Mouse (Mus musculus) adrenal gland, adult (tissue): ENCODE data around the gene Hexb.
A peak's percentile ranks its signal among the peaks of the same experiment; 100 is the strongest.
"Not testable (repeated sequence)": the region's sequence is repeated elsewhere in the genome, so short reads cannot be mapped to it uniquely, and the experiment has no call there.

ENCODE experiments used
- DNase-seq, 2 experiments: peaks; one replicate each; pipeline ENCODE4 v3.0.0; 2022 to 2023; ENCODE audit warnings: low spot score in 1 of 2; ENCODE audit not compliant: inconsistent age in 2 of 2

Gene Hexb

DNA sequence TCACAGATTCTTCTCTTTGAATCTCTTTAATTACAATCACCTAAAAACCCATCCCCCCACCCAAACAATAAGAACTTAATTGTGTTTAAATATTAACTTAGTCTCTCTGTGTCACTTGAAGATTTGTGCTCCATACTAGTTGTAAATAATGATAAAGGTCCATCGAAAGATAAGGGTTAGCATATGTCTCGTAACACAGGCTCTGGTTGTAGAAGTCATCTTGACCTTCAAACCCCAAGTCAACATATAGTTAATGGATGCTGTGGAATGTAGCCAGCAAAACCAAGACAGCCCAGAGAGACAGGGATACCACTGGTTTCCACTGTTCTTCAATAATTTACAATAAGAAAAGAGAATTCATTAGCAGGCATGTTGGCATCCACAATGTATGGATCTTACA, 14.0 kb downstream of the Hexb start:
- DNase-seq, result no peak

DNA sequence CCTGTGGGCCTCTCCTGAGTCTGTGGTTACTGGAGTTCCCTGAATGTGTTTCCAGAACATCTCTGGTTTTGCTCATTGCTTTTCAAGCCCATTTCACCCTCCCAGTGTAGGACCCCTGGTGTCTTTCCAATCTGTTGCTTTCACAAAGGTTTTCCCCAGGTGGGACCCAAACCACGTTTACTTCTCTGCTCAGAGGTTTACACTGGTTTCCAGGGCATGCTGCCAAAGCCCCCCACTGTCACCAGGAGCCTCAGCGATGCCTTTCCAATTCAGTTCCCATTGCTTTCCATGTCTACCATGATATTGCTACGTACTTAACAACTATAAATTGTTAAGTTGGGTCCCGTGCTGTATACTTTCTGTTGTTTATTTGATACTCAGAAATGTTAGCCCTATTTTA, 15.3 kb downstream of the Hexb start:
- DNase-seq, result no peak

DNA sequence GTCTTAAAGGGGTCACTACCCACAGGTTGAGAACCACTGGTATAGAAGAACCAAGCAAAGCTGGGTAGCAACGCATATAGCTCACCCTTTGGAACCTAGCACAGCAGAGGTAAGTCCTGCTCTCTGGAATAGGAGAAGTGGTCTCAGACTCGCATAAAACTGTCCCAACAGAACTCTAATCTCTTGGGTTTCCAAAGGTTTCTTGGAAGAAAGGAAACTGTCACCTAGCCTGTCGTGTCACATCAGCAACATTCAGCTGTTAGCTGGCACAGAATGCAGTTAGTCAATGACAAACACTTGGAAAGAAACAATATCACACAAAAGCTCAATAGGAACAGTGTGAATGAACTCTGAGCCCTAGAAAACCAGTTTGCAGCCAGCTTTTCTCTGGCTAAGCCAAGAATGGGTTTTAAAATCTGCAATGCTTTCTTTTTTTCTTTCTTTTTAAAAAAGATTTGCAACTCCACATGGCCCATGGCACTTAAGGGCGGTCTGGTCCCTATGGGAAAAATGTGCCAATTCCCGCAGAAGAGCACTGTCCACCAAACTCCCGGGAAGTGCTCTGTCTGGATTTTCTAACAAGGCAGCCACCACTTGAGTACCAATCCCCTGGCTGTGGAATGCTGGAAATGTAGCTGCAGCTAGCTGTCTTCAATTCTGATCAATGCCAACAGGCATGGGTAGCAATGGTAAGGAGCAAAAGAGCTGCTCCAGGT, 17.9 kb downstream of the Hexb start:
- no peak for DNase-seq

DNA sequence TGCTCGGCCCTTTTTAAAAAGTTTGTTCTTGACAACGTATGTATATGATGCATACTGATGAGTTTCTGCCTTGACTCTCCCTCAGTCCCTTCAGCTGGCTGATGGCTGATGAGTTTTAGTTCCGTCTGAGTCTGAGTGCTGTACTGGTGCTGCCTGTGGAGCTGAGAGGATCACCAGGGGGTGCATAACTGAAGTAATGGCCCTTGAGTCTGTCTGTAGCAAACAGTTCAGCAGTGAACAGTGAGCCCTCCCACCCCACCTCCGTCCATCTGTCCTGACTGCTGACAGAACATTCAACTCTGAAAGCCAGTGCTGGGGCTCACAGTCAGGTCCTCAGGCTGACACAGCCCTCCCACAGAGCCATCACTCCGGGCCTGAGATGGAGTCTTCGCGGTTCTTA, 19.2 kb downstream of the Hexb start:
- no peak for DNase-seq

DNA sequence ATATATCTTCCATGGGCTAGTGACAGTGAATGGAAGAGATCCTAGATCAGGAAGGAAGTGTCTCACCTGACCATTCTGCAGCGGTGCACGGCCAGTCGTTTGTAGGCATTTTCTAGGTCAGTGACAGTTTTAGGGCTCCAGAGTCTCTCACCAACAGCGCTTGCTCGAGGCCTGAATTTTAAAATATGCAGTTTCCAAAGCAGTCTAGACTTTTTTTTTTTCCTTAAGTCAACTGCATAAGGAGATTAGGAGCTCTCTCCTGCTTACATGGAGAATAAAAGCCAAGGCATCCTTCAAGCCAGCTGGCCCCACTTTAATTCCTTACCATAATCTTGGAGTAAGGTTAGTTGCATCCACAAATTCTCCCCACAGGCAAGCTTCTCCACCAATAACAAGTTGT, 21.4 kb downstream of the Hexb start:
- DNase-seq, result no peak

DNA sequence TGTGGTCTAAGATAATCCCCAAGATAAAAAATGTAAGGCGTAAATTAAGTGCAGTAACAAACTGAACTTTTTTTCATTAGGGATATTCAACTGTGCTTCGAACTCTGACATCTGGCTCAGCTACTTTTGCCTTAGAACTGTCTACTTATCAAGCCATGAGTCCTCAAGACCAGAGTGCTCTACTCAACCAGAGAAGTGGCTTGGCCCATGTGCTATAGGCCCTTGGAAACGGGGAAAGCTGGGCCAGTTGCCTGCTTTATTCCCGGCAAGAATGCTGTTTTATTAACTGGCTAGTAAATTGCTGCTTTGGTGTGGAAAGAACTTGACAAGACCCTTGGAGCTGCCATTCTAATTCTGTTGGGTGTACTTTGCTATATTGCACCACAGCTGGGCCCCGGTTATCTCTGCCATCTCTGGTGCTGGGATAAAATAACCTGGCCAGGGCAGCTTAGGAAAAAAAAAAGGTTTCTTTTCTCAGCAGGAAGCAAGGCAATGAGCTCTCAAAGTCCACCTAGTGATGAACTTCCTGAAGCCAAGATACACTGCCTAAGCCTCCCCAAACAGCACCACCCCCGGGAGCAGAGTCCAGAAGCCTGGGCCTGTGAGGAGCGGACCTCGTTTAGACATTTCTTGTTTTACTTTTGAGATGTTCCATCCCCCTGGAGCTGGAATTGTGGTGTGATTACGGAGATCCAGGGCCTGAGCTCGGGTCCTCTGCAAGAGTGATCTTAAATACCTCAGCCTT, 22.5 kb downstream of the Hexb start:
- DNase-seq, result no peak

DNA sequence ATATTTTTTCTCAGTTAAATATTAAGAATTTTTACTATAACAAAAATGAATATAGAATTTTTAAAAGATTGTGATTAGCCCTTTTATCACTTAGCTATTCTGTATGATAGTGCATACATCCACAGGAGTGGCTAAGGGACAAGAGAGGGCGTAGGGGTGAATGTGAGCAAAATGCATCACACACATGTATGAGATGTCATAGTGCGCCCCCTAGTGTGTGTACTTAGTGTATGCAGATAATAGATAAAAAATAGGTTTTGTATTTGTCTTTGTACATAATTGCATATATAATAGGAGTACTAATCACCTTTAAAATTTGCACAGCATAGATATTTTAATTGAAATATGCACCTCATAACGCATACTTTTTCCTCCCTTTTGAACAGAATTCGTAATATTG, 52.3 kb downstream of the Hexb start:
- DNase-seq, result peak in 1 of 2 experiments; percentile 65

DNA sequence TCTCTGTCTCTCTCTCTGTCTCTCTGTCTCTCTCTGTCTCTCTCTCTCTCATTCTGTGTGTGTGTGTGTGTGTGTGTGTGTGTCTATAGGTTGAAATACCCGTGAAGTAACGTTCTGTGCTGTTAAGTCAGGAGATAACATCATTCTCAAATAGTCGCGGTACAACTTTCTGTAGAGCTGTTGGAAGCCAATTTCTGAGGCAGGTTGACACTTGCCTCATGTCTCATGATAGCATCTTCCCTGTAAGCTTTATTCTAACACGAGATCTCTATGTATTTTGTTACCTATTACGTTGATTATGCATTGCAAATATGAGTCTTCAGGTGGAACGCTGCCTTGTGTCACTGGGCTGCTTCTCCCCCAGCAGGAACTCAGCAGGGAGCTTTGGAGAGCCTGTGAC, 55.8 kb downstream of the Hexb start:
- DNase-seq, result no peak

DNA sequence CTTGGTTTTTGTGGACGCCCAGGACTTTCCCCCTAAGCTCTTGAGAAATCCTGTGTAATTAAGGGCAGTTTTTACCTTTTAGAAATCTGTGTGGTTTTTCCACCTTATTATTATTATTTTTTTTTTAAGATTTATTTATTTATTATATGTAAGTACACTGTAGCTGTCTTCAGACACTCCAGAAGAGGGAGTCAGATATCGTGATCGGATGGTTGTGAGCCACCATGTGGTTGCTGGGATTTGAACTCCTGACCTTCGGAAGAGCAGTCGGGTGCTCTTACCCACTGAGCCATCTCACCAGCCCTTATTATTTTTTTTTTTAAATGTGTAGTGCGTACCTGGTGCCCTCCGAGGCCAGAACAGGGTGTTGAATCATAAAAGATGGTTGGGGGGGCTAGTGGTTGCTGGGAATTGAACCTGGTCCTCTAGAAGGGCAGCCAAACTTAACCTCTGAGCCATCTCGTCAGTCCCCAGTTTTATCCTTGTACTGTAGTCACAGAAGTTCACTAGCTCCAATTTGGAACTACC, 59.7 kb downstream of the Hexb start:
- not testable (repeated sequence) for DNase-seq

DNA sequence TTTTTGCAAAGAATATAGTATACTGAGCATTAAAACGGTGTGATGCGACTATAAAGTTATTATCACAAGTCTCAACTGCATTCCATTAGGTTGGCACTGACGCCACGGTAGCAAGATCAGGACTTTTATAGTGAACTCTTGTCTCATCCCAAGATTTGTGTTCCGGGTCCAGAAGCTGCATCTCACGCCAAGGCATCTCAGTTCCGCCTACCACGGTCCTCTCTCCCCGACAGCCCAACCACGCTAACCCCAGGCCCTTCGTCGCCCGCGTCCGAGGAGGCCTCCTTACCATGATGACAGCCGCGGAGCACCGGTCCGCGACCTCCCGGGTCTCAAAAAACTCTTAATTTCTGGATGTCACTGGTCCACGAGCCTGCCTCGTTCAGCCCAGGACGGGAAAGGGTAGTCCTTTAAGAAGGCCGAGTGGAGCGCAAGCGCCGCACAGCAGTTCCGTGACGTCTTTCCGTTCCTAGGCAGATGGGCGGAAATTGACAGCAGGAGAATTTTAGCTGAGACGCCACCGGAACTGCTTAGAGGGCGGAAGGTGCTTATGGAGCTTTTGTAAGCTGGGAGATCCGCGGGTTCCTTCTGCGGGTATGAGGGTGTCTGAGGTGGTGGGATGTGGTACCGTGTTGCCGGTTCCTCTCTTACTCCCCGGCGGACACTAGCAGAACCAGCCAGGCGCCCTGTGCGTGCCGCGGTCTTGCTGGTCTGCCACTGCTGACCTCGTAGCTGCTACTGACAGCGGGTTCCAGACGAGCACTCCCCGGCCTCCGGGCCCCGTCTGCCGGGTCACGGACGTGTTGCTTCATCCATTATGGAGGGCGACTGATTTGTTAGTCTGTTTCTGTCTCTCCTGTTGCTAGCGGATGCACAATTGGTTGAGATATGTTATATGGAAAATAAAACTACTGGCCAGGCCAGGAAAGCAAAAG, 60.4 kb downstream of the Hexb start, which contains the start of the genes Gfm2 and Nsa2:
Gene Gfm2, plus strand, starts transcription at position 472 of the 935 bp plus-strand sequence.
Gene Nsa2, minus strand, starts transcription at position 472 of the 935 bp plus-strand sequence.
- peak; percentile 92 to 98 for DNase-seq

DNA sequence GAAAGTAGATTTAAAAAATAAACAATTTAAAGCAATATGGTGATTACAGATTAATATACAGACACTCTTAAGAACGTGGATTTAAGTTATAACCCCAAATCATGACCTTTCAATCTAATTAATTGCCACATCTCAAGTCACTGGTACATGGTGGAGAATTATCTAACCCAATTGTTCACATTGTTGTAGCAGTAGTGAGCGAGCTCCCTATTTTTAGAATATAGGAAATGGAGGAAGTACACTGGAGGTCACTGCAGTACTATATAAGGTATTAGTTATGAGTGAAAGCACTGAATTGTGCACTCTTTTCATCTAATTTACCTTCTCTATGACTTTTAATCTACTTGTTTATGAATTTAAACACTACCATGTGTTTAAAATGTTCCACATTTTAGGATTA, 67.7 kb downstream of the Hexb start:
- DNase-seq, result not testable (repeated sequence)

DNA sequence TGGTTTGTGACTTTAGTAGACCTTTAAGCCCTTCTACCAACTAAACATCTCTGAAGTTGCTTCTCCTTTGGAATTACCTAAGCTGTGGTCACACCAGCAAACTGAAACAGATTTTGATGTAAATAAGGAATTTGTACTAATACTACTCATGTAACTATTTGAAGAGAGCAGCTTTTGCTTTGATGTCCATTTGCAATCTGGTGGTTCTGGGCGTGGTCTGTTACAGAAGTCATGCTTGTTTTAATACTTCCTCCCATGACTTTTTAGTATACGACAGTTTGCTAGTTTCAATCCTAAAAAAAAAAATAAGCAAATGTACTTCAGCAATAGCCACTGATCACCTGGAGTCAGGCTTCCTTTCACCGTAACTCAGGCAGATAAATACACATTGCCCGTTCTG, 68.5 kb downstream of the Hexb start:
- not testable (repeated sequence) for DNase-seq
